Mouse (Mus musculus): Measurements from ENCODE around the gene Yae1d1. TPM values are rescaled to one million over a fixed set of nuclear protein-coding genes. Genes with fewer than 3 reads are reported as not detected.
"Not testable (repeated sequence)": the region's sequence is repeated elsewhere in the genome, so short reads cannot be mapped to it uniquely, and the experiment has no call there.

Yae1d1 gene
- polyA plus RNA-seq, 1 experiment from 2014 or later, result 86.0 TPM

GRCm38 (mm10) chr13:17974734-17975133 lies 18.4 kb downstream of the Yae1d1 start:
- H3K4me2 ChIP-seq, result no peak overlapping the region
- 95% methylated on average over 9 of the region's 9 CpGs for WGBS
- ATAC-seq (ENCODE audit: low read depth), result no peak
- 0 out of 2 replicates have a peak, but pooled peaks cover 4% of the 10 kb centered on the region for H3K9me3 ChIP-seq
- no peaks in the 10 kb centered on the region for H3K27me3 ChIP-seq
- H3K36me3 ChIP-seq, result no peaks in the 10 kb centered on the region
- H3K4me1 ChIP-seq (replicated peaks), result no peaks in the 10 kb centered on the region
- H3K9ac ChIP-seq, result no peak overlapping the region
- no peak overlapping the region for H3K4me3 ChIP-seq
- H3K27ac ChIP-seq (replicated peaks), result no peak overlapping the region

- WGBS, result 87% methylated on average over 7 of the region's 7 CpGs
- no peak for ATAC-seq (ENCODE audit: low read depth)
- H3K27ac ChIP-seq (replicated peaks), result no peak overlapping the region
- no peak overlapping the region for H3K4me3 ChIP-seq
- H3K4me1 ChIP-seq (replicated peaks), result no peaks in the 10 kb centered on the region
- no peaks in the 10 kb centered on the region for H3K36me3 ChIP-seq
- no peaks in the 10 kb centered on the region for H3K27me3 ChIP-seq
- no peak overlapping the region for H3K4me2 ChIP-seq
- H3K9ac ChIP-seq, result no peak overlapping the region
- no peaks in the 10 kb centered on the region for H3K9me3 ChIP-seq
Measured at GRCm38 (mm10) chr13:17960613-17961012, 32.5 kb downstream of the Yae1d1 start.

- Histone ChIP-seq H3K36me3 (no peaks in the 10 kb centered on the region), H3K4me3 (no peak overlapping the region), H3K27ac (replicated peaks) (no peak overlapping the region), H3K4me2 (no peak overlapping the region), H3K4me1 (replicated peaks) (no peaks in the 10 kb centered on the region), H3K9ac (no peak overlapping the region), H3K27me3 (peaks cover 3% of the 10 kb centered on the region; the same call in 1 of the 2 replicates), H3K9me3 (no peaks in the 10 kb centered on the region)
- 49% methylated on average over 1 of the region's 1 CpGs for WGBS
- no peak for ATAC-seq (ENCODE audit: low read depth)
Measured at GRCm38 (mm10) chr13:17954282-17954681, 38.9 kb downstream of the Yae1d1 start.

GRCm38 (mm10) chr13:17950581-17950980 lies 42.6 kb downstream of the Yae1d1 start:
- not testable (repeated sequence) for H3K4me1 ChIP-seq (replicated peaks); H3K9ac ChIP-seq; ATAC-seq (ENCODE audit: low read depth); H3K4me3 ChIP-seq; H3K27ac ChIP-seq (replicated peaks); H3K4me2 ChIP-seq; H3K36me3 ChIP-seq; H3K9me3 ChIP-seq; H3K27me3 ChIP-seq
- 92% methylated on average over 8 of the region's 8 CpGs for WGBS

GRCm38 (mm10) chr13:17949555-17949954 lies 43.6 kb downstream of the Yae1d1 start:
- Histone ChIP-seq H3K27me3 (peaks cover 3% of the 10 kb centered on the region; the same call in 1 of the 2 replicates), H3K27ac (replicated peaks) (no peak overlapping the region), H3K9ac (no peak overlapping the region), H3K4me2 (no peak overlapping the region), H3K36me3 (no peaks in the 10 kb centered on the region), H3K9me3 (no peaks in the 10 kb centered on the region), H3K4me3 (no peak overlapping the region), H3K4me1 (replicated peaks) (peaks cover 7% of the 10 kb centered on the region; the same call in 1 of the 2 replicates)
- WGBS, result 78% methylated on average over 18 of the region's 18 CpGs
- ATAC-seq (ENCODE audit: low read depth), result no peak

- peak within 1 kb of the TSS; percentile 98 for H3K27ac ChIP-seq (replicated peaks)
- no peaks in the 10 kb centered on the region for H3K36me3 ChIP-seq
- H3K4me2 ChIP-seq, result peak within 1 kb of the TSS; percentile 79
- H3K27me3 ChIP-seq, result no peaks in the 10 kb centered on the region
- no peaks in the 10 kb centered on the region for H3K9me3 ChIP-seq
- peak; percentile 100 for ATAC-seq (ENCODE audit: low read depth)
- H3K4me1 ChIP-seq (replicated peaks), result peaks cover 28% of the 10 kb centered on the region
- H3K9ac ChIP-seq, result peak within 1 kb of the TSS; percentile 96
- H3K4me3 ChIP-seq, result peak within 1 kb of the TSS; percentile 93
- 8% methylated on average over 69 of the region's 69 CpGs for WGBS
Measured at GRCm38 (mm10) chr13:17944078-17944917, 48.9 kb downstream of the Yae1d1 start, which contains the start of gene Rala. Rala (minus strand) TSS chr13:17944239.

- Histone ChIP-seq H3K4me3 (peak overlapping the region; percentile 93), H3K36me3 (no peaks in the 10 kb centered on the region), H3K4me1 (replicated peaks) (peaks cover 28% of the 10 kb centered on the region), H3K27ac (replicated peaks) (peak overlapping the region; percentile 98), H3K9ac (peak overlapping the region; percentile 96), H3K4me2 (peak overlapping the region; percentile 79), H3K27me3 (no peaks in the 10 kb centered on the region), H3K9me3 (no peaks in the 10 kb centered on the region)
- under 1% methylated on average over 39 of the region's 70 CpGs for WGBS
- peak; percentile 78 for ATAC-seq (ENCODE audit: low read depth)
Measured at GRCm38 (mm10) chr13:17943306-17944077, 49.7 kb downstream of the Yae1d1 start.

GRCm38 (mm10) chr13:17942338-17942737 lies 50.8 kb downstream of the Yae1d1 start:
- Histone ChIP-seq H3K27ac (replicated peaks) (no peak overlapping the region), H3K27me3 (no peaks in the 10 kb centered on the region), H3K4me2 (peak overlapping the region; percentile 79), H3K36me3 (no peaks in the 10 kb centered on the region), H3K4me1 (replicated peaks) (peaks cover 28% of the 10 kb centered on the region), H3K4me3 (peak overlapping the region; percentile 93), H3K9me3 (no peaks in the 10 kb centered on the region), H3K9ac (peak overlapping the region; percentile 32; the same call in 1 of the 2 replicates)
- ATAC-seq (ENCODE audit: low read depth), result no peak
- WGBS, result 79% methylated on average over 6 of the region's 6 CpGs

Other genes with a start within 250 kb of the Yae1d1 start
- 15.1 and 16.6 TPM in 2 replicates for gene Cdk13, start 188.3 kb downstream of the Yae1d1 start, polyA plus RNA-seq (2015; fragmentation: Nextera tagmentation; extraction: Ambion mirVana)
- gene Rala, start 49.1 kb downstream of the Yae1d1 start, polyA plus RNA-seq (2015; fragmentation: Nextera tagmentation; extraction: Ambion mirVana), result 203 and 212 TPM in 2 replicates